Mouse (Mus musculus): ENCODE measurements around the gene Gng2.

- no peak for TF ChIP-seq CTCF (IDR thresholded peaks at IDR 0.05; ENCODE audit: low read depth)
- no peak for TF ChIP-seq EP300 (IDR thresholded peaks at IDR 0.05; ENCODE audit: low read depth)
Observed at GRCm38 (mm10) chr14:19969566-19969965, 7.9 kb downstream of the Gng2 start.

Measured in liver, postnatal 0 days (tissue).